Mouse (Mus musculus): Measurements from ENCODE around the gene Gm1113. TPM values are rescaled to one million over a fixed set of nuclear protein-coding genes. Genes with fewer than 3 reads are reported as not detected.

The Gm1113 gene
- polyA plus RNA-seq, 1 experiment from 2014 or later, result not detected

GRCm38 (mm10) chr9:35558257-35559008, 40.4 kb upstream of the Gm1113 start, which contains the start of the genes Ddx25 and Pus3:
TSS of gene Ddx25 (minus strand) at chr9:35558528.
TSS of gene Pus3 (plus strand) at chr9:35558595.
- no peaks in the 10 kb centered on the region for H3K27me3 ChIP-seq (replicated peaks; ENCODE audit: insufficient read depth, low read length)
- DNase-seq (ENCODE audit: low spot score) (no peak), ATAC-seq (peak; percentile 44)
- H3K4me3 ChIP-seq (ENCODE audit: low read depth, low read length), result peak within 1 kb of the TSS; percentile 70
- H3K36me3 ChIP-seq (ENCODE audit: insufficient read depth, low read length), result no peaks in the 10 kb centered on the region
- peak within 1 kb of the TSS; percentile 99 for H3K4me2 ChIP-seq (replicated peaks; ENCODE audit: low read depth, low read length)
- TF ChIP-seq EP300 (IDR thresholded peaks at IDR 0.05) (no peak), CTCF (IDR thresholded peaks at IDR 0.05) (no peak)
- no peaks in the 10 kb centered on the region for H3K9me3 ChIP-seq (ENCODE audit: low read length)
- 0 out of 2 replicates have a peak within 1 kb of the TSS, but pooled peaks have one; percentile 32 for H3K27ac ChIP-seq (ENCODE audit: low read length)
- H3K4me1 ChIP-seq (ENCODE audit: insufficient read depth, low read depth, low read length), result peaks cover 14% of the 10 kb centered on the region; the same call in 1 of the 2 replicates
- 2% methylated on average over 42 of the region's 59 CpGs for WGBS
- peak within 1 kb of the TSS; percentile 44 for H3K9ac ChIP-seq (replicated peaks; ENCODE audit: low read depth)

GRCm38 (mm10) chr9:35556494-35557102, 38.5 kb upstream of the Gm1113 start:
- no peak for TF ChIP-seq CTCF (IDR thresholded peaks at IDR 0.05)
- no peak for TF ChIP-seq EP300 (IDR thresholded peaks at IDR 0.05)
- DNase-seq (ENCODE audit: low spot score) (peak; percentile 50), ATAC-seq (peak; percentile 32; the same call in 1 of the 2 replicates)
- H3K36me3 ChIP-seq (ENCODE audit: insufficient read depth, low read length), result no peaks in the 10 kb centered on the region
- H3K4me3 ChIP-seq (ENCODE audit: low read depth, low read length), result no peak overlapping the region
- no peak overlapping the region for H3K4me2 ChIP-seq (replicated peaks; ENCODE audit: low read depth, low read length)
- no peaks in the 10 kb centered on the region for H3K27me3 ChIP-seq (replicated peaks; ENCODE audit: insufficient read depth, low read length)
- no peak overlapping the region for H3K27ac ChIP-seq (ENCODE audit: low read length)
- no peak overlapping the region for H3K9ac ChIP-seq (replicated peaks; ENCODE audit: low read depth)
- peaks cover 14% of the 10 kb centered on the region; the same call in 1 of the 2 replicates for H3K4me1 ChIP-seq (ENCODE audit: insufficient read depth, low read depth, low read length)
- WGBS, result 46% methylated on average over 12 of the region's 12 CpGs
- H3K9me3 ChIP-seq (ENCODE audit: low read length), result no peaks in the 10 kb centered on the region

- H3K27ac ChIP-seq (ENCODE audit: low read length), result no peak overlapping the region
- TF ChIP-seq EP300 (IDR thresholded peaks at IDR 0.05), result no peak
- no peak for TF ChIP-seq CTCF (IDR thresholded peaks at IDR 0.05)
- H3K4me2 ChIP-seq (replicated peaks; ENCODE audit: low read depth, low read length), result no peak overlapping the region
- 64% methylated on average over 9 of the region's 9 CpGs for WGBS
- no peak overlapping the region for H3K4me3 ChIP-seq (ENCODE audit: low read depth, low read length)
- no peaks in the 10 kb centered on the region for H3K36me3 ChIP-seq (ENCODE audit: insufficient read depth, low read length)
- H3K9ac ChIP-seq (replicated peaks; ENCODE audit: low read depth), result no peak overlapping the region
- no peaks in the 10 kb centered on the region for H3K4me1 ChIP-seq (ENCODE audit: insufficient read depth, low read depth, low read length)
- no peak for ATAC-seq
- H3K9me3 ChIP-seq (ENCODE audit: low read length), result no peaks in the 10 kb centered on the region
- no peaks in the 10 kb centered on the region for H3K27me3 ChIP-seq (replicated peaks; ENCODE audit: insufficient read depth, low read length)
- DNase-seq (ENCODE audit: low spot score), result no peak
These were observed 30.4 kb upstream of the Gm1113 start for GRCm38 (mm10) chr9:35548455-35548854.

GRCm38 (mm10) chr9:35546745-35547144, 28.7 kb upstream of the Gm1113 start:
- H3K36me3 ChIP-seq (ENCODE audit: insufficient read depth, low read length), result no peaks in the 10 kb centered on the region
- ATAC-seq (no peak), DNase-seq (ENCODE audit: low spot score) (no peak)
- no peaks in the 10 kb centered on the region for H3K9me3 ChIP-seq (ENCODE audit: low read length)
- TF ChIP-seq EP300 (IDR thresholded peaks at IDR 0.05) (no peak), CTCF (IDR thresholded peaks at IDR 0.05) (no peak)
- H3K4me1 ChIP-seq (ENCODE audit: insufficient read depth, low read depth, low read length), result no peaks in the 10 kb centered on the region
- H3K4me3 ChIP-seq (ENCODE audit: low read depth, low read length), result no peak overlapping the region
- no peaks in the 10 kb centered on the region for H3K27me3 ChIP-seq (replicated peaks; ENCODE audit: insufficient read depth, low read length)
- WGBS, result 67% methylated on average over 9 of the region's 9 CpGs
- no peak overlapping the region for H3K4me2 ChIP-seq (replicated peaks; ENCODE audit: low read depth, low read length)
- no peak overlapping the region for H3K9ac ChIP-seq (replicated peaks; ENCODE audit: low read depth)
- H3K27ac ChIP-seq (ENCODE audit: low read length), result no peak overlapping the region

GRCm38 (mm10) chr9:35545704-35546103, 27.6 kb upstream of the Gm1113 start:
- Histone ChIP-seq H3K27ac (ENCODE audit: low read length) (no peak overlapping the region), H3K27me3 (replicated peaks; ENCODE audit: insufficient read depth, low read length) (no peaks in the 10 kb centered on the region), H3K4me1 (ENCODE audit: insufficient read depth, low read depth, low read length) (no peaks in the 10 kb centered on the region), H3K9me3 (ENCODE audit: low read length) (no peaks in the 10 kb centered on the region), H3K4me2 (replicated peaks; ENCODE audit: low read depth, low read length) (no peak overlapping the region), H3K36me3 (ENCODE audit: insufficient read depth, low read length) (no peaks in the 10 kb centered on the region), H3K4me3 (ENCODE audit: low read depth, low read length) (no peak overlapping the region), H3K9ac (replicated peaks; ENCODE audit: low read depth) (no peak overlapping the region)
- no peak for TF ChIP-seq EP300 (IDR thresholded peaks at IDR 0.05)
- peak; percentile 32 for TF ChIP-seq CTCF (IDR thresholded peaks at IDR 0.05)
- DNase-seq (ENCODE audit: low spot score), result no peak
- no peak for ATAC-seq
- WGBS, result 66% methylated on average over 12 of the region's 12 CpGs

- Histone ChIP-seq H3K27me3 (replicated peaks; ENCODE audit: insufficient read depth, low read length) (no peaks in the 10 kb centered on the region), H3K9me3 (ENCODE audit: low read length) (no peaks in the 10 kb centered on the region), H3K4me3 (ENCODE audit: low read depth, low read length) (no peak overlapping the region), H3K27ac (ENCODE audit: low read length) (no peak overlapping the region), H3K36me3 (ENCODE audit: insufficient read depth, low read length) (no peaks in the 10 kb centered on the region), H3K4me2 (replicated peaks; ENCODE audit: low read depth, low read length) (no peak overlapping the region), H3K9ac (replicated peaks; ENCODE audit: low read depth) (no peak overlapping the region), H3K4me1 (ENCODE audit: insufficient read depth, low read depth, low read length) (no peaks in the 10 kb centered on the region)
- TF ChIP-seq CTCF (IDR thresholded peaks at IDR 0.05) (no peak), EP300 (IDR thresholded peaks at IDR 0.05) (no peak)
- DNase-seq (ENCODE audit: low spot score) (no peak), ATAC-seq (no peak)
- WGBS, result 72% methylated on average over 2 of the region's 2 CpGs
These were observed 26.6 kb upstream of the Gm1113 start for GRCm38 (mm10) chr9:35544666-35545065.

Measured in lung, postnatal 0 days (tissue).